Mouse (Mus musculus) brain, embryonic 14.5 days (tissue): ENCODE results near the gene Ints6.

Experiments used
- CTCF ChIP-seq: fragments of 200-500 bp; IDR thresholded peaks from 2 replicates; pipeline ENCODE4 v1.5.1; 2012; ENCODE audit warnings: inconsistent platforms, mild to moderate bottlenecking, moderate library complexity, borderline replicate concordance; ENCODE audit not compliant: insufficient read depth, insufficient read length; ENCODE audit errors: extremely low read depth
- POLR2A ChIP-seq: fragments of 200-500 bp; IDR thresholded peaks from 2 replicates; pipeline ENCODE4 v1.6.1; 2012; ENCODE audit warnings: mild to moderate bottlenecking, inconsistent platforms, borderline replicate concordance; ENCODE audit not compliant: poor library complexity, insufficient read depth, insufficient read length, severe bottlenecking; ENCODE audit errors: extremely low read depth

GRCm38 (mm10) chr14:62655996-62656395 lies 105.0 kb downstream of the Ints6 start:
- TF ChIP-seq CTCF (no peak), POLR2A (no peak)
